Mouse (Mus musculus) MEL (cell line): ENCODE data around the gene Gm26938.
A peak's percentile ranks its signal among the peaks of the same experiment; 100 is the strongest.

Source experiments
- BHLHE40 ChIP-seq: IDR thresholded peaks from 2 replicates; pipeline ENCODE4 v1.6.1; 2012; ENCODE audit warnings: low read depth, mild to moderate bottlenecking, inconsistent platforms, low read length, improper control_type of control experiment, borderline replicate concordance
- CHD1 ChIP-seq: IDR thresholded peaks from 2 replicates; pipeline ENCODE4 v1.6.1; 2012; ENCODE audit warnings: low read depth, mild to moderate bottlenecking, inconsistent platforms, low read length, improper control_type of control experiment
- CTCF ChIP-seq, 3 experiments: IDR thresholded peaks in 2 of 3; conservative IDR thresholded peaks in 1 of 3; 2 replicates each; pipeline ENCODE4 v1.5.1; 2011 to 2012; ENCODE audit warnings: low read length in 3 of 3, low read depth in 2 of 3, mild to moderate bottlenecking in 2 of 3, improper control_type of control experiment in 1 of 3, inconsistent platforms in 1 of 3, mixed read lengths in 1 of 3, moderate library complexity in 1 of 3; ENCODE audit not compliant: control insufficient read depth in 1 of 3, insufficient read depth in 1 of 3, poor library complexity in 1 of 3, severe bottlenecking in 1 of 3
- ELF1 ChIP-seq: IDR thresholded peaks from 2 replicates; pipeline ENCODE4 v1.6.1; 2014; ENCODE audit warnings: low read depth, mild to moderate bottlenecking, inconsistent platforms, low read length, improper control_type of control experiment, moderate library complexity
- ETS1 ChIP-seq: IDR thresholded peaks from 2 replicates; pipeline ENCODE4 v1.6.1; 2012; ENCODE audit warnings: low read depth, mild to moderate bottlenecking, inconsistent platforms, low read length, improper control_type of control experiment, moderate library complexity
- GATA1 ChIP-seq: IDR thresholded peaks from 2 replicates; pipeline ENCODE4 v1.6.1; 2011; ENCODE audit warnings: low read depth, low read length, improper control_type of control experiment
- HCFC1 ChIP-seq: IDR thresholded peaks from 2 replicates; pipeline ENCODE4 v1.6.1; 2012; ENCODE audit warnings: low read depth, mild to moderate bottlenecking, inconsistent platforms, low read length, improper control_type of control experiment, moderate library complexity
- POLR2A ChIP-seq, 2 experiments: IDR thresholded peaks; 2 replicates each; pipeline ENCODE4 v1.6.1; 2011 to 2012; ENCODE audit warnings: low read length in 2 of 2, mild to moderate bottlenecking in 2 of 2, control low read depth in 1 of 2, improper control_type of control experiment in 1 of 2, low read depth in 1 of 2, moderate library complexity in 1 of 2; ENCODE audit not compliant: control insufficient read depth in 1 of 2, insufficient read depth in 1 of 2, poor library complexity in 1 of 2
- POLR2AphosphoS5 ChIP-seq: IDR thresholded peaks from 2 replicates; pipeline ENCODE4 v1.6.1; 2012; ENCODE audit warnings: low read depth, borderline replicate concordance, mild to moderate bottlenecking, inconsistent platforms, low read length, moderate library complexity, mixed read lengths
- RCOR1 ChIP-seq: IDR thresholded peaks from 2 replicates; pipeline ENCODE4 v1.6.1; 2012; ENCODE audit warnings: low read depth, mild to moderate bottlenecking, inconsistent platforms, low read length, improper control_type of control experiment
- SIN3A ChIP-seq: IDR thresholded peaks from 2 replicates; pipeline ENCODE4 v1.6.1; 2012; ENCODE audit warnings: low read length, improper control_type of control experiment, inconsistent platforms
- USF1 ChIP-seq: IDR thresholded peaks from 2 replicates; pipeline ENCODE4 v1.6.1; 2014; ENCODE audit warnings: low read depth, mild to moderate bottlenecking, inconsistent platforms, low read length, improper control_type of control experiment, moderate library complexity
- ZMIZ1 ChIP-seq: IDR thresholded peaks from 2 replicates; pipeline ENCODE4 v1.6.1; 2012; ENCODE audit warnings: low read depth, mild to moderate bottlenecking, inconsistent platforms, low read length, improper control_type of control experiment, moderate library complexity
- ZNF384 ChIP-seq: IDR thresholded peaks from 2 replicates; pipeline ENCODE4 v1.6.1; 2012; ENCODE audit warnings: low read depth, mild to moderate bottlenecking, inconsistent platforms, low read length, improper control_type of control experiment

GRCm38 (mm10) chr5:139793338-139794089 is 32.7 kb downstream of the Gm26938 start:
- TF ChIP-seq CHD1: 0 out of 2 replicates have a peak, but pooled peaks have one; percentile 46
- TF ChIP-seq RCOR1: no peak
- peak; percentile 40; the same call in 1 of the 2 replicates for TF ChIP-seq BHLHE40
- peak; percentile 45; the same call in 1 of the 2 replicates for TF ChIP-seq HCFC1
- TF ChIP-seq ETS1: peak; percentile 58
- TF ChIP-seq CTCF (IDR thresholded peaks at IDR 0.05 in 2 of 3, conservative IDR thresholded peaks at IDR 0.05 in 1 of 3; ENCODE audit: control insufficient read depth in 1 of 3, insufficient read depth in 1 of 3, low read depth in 2 of 3, low read length in 3 of 3, poor library complexity in 1 of 3, severe bottlenecking in 1 of 3): no peak
- peak; percentile 88 for TF ChIP-seq SIN3A
- TF ChIP-seq POLR2A (IDR thresholded peaks at IDR 0.05; ENCODE audit: control insufficient read depth in 1 of 2, insufficient read depth in 1 of 2, low read depth in 1 of 2, low read length in 2 of 2, poor library complexity in 1 of 2): 0 out of 4 replicates have a peak, but pooled peaks of 1 of the 2 experiments have one; percentile 25
- no peak for TF ChIP-seq GATA1
- TF ChIP-seq POLR2AphosphoS5: no peak
- 0 out of 2 replicates have a peak, but pooled peaks have one; percentile 7 for TF ChIP-seq ELF1
- TF ChIP-seq USF1: 0 out of 2 replicates have a peak, but pooled peaks have one; percentile 4
- no peak for TF ChIP-seq ZNF384
- no peak for TF ChIP-seq ZMIZ1
